Mouse (Mus musculus) MEL (cell line): ENCODE measurements around the gene L1cam.

Experiments
- ELF1 ChIP-seq: IDR thresholded peaks from 2 replicates; pipeline ENCODE4 v1.6.1; 2014; ENCODE audit warnings: low read depth, mild to moderate bottlenecking, inconsistent platforms, low read length, improper control_type of control experiment, moderate library complexity
- EP300 ChIP-seq, 2 experiments: IDR thresholded peaks; 2 replicates each; pipeline ENCODE4 v1.6.1; 2011; ENCODE audit warnings: improper control_type of control experiment in 2 of 2, low read length in 2 of 2, low read depth in 1 of 2, mild to moderate bottlenecking in 1 of 2
- HCFC1 ChIP-seq: IDR thresholded peaks from 2 replicates; pipeline ENCODE4 v1.6.1; 2012; ENCODE audit warnings: low read depth, mild to moderate bottlenecking, inconsistent platforms, low read length, improper control_type of control experiment, moderate library complexity
- KAT2A ChIP-seq: conservative IDR thresholded peaks from 2 replicates; pipeline ENCODE4 v1.6.1; 2012; ENCODE audit warnings: low read depth, low read length, improper control_type of control experiment, inconsistent platforms
- POLR2A ChIP-seq, 2 experiments: IDR thresholded peaks; 2 replicates each; pipeline ENCODE4 v1.6.1; 2011 to 2012; ENCODE audit warnings: low read length in 2 of 2, mild to moderate bottlenecking in 2 of 2, control low read depth in 1 of 2, improper control_type of control experiment in 1 of 2, low read depth in 1 of 2, moderate library complexity in 1 of 2; ENCODE audit not compliant: control insufficient read depth in 1 of 2, insufficient read depth in 1 of 2, poor library complexity in 1 of 2
- TCF12 ChIP-seq: IDR thresholded peaks from 2 replicates; pipeline ENCODE4 v1.6.1; 2014; ENCODE audit warnings: low read depth, mild to moderate bottlenecking, inconsistent platforms, low read length, improper control_type of control experiment, moderate library complexity

DNA sequence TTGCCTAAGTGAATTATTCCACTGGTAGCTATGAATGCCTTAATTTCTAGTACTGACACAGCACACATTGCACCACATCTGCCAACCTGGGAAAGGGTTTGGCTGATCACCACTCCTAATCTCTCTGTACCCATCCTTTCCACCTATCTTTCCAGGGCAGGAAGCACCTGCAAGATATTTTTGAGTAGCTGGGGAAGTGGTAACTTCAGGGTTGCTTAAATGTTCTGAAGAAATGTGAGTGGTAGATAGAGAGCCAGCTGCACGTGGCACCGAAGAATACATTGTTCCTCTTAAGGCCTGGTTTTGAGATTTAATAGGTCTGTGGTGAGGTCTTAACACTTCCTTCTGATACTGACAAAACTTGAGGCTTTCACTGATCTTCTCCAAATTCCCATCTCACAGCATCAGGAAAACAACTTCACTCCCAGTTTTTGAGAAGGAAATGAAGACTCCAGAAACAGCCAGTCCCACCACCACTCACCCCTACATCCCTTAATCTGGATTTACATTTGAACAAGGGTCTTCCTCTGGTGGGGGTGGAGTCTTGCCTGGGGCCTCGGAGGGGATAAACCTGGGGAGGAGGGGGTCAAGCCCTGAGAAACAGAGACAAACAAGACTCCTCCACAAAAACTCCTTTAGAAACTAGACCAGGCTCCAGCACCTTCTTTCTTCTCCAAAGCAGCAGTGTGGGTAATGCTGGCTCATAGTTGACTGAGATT, 79.2 kb downstream of the L1cam start:
- TF ChIP-seq EP300 (IDR thresholded peaks at IDR 0.05; ENCODE audit: low read depth in 1 of 2, low read length in 2 of 2) (peak; percentile 76 to 87), ELF1 (no peak), HCFC1 (no peak), POLR2A (IDR thresholded peaks at IDR 0.05; ENCODE audit: control insufficient read depth in 1 of 2, insufficient read depth in 1 of 2, low read depth in 1 of 2, low read length in 2 of 2, poor library complexity in 1 of 2) (no peak), KAT2A (no peak), TCF12 (peak; percentile 93)
